Mouse (Mus musculus): ENCODE measurements at regions not wholly inside any gene's neighbourhood (a gene's known extent, or its start where the extent isn't known, plus 50 kb on each side); places are given as distances from the start of the nearest gene placed in this dataset.
"Not testable (repeated sequence)": the region's sequence is repeated elsewhere in the genome, so short reads cannot be mapped to it uniquely, and the experiment has no call there.

DNA sequence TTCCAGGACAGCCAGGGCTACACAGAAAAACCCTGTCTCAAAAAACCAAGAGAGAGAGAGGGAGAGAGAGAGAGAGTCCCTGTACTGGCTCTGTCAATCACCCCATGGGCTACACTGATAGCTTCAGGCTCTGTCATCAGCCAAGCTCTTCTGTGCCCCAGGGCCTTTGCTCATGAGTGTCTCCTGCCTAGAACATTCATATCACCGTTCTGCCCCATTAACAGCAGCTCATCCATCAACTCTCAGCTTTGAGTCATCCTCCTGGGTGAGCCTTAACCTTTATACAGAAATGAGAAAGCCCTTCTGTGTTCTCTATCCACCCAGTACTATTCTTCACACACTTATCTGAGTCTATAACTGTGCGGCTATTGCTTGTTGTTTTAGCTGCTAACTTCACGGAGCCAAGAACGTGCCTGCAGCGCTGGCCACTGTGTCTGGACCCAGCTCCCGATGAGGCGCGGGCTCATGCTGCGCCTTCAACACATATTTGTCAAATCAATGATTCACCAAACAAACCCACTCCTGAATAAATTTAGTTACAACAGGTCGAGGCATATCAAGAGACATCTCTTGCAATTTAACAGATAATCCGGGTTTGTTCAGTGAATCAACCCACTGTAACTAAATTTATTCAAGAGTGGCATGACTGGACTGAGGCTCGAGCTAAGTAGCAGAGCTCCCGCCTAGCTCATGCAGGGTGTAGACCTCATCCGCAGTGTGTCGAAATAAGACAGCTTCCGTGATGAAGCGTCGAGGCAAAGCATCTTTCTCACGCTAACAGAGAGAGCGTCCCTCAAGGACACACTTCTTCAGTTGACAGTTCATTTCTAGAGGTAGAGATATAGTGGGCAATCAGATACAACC, 152.1 kb downstream of the Katnal1 start:
- DNase-seq (ENCODE audit: extremely low spot score, low read depth, low spot score), result no peak

DNA sequence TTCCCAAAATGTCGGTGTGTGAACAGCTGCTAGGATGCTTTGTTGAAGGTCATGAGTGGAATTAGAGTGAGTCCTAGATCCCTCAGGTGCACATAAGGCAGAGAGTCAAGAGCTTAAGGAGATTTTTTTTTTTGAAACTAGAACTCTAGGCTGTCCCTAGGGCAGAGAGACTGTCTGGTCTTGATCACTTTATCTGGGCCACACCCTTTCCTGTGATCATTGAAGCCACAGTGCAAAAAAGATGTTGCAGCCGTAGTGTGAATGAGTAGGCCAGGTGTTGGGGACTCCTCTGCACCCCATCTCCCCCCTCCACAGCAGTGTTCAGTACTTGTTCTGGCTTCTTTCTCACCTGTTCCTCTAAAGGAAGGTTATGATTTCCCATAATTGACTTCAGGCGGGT, 153.9 kb downstream of the Katnal1 start:
- DNase-seq (ENCODE audit: extremely low spot score, low read depth, low spot score), result no peak

GRCm38 (mm10) chr5:148774446-148774845, 154.7 kb downstream of the Katnal1 start:
- no peak for DNase-seq (ENCODE audit: extremely low spot score, low read depth, low spot score)

GRCm38 (mm10) chr5:148769452-148769851, 159.7 kb downstream of the Katnal1 start:
- no peak for DNase-seq (ENCODE audit: extremely low spot score, low read depth, low spot score)

GRCm38 (mm10) chr5:148768346-148768745, 160.8 kb downstream of the Katnal1 start:
- no peak for DNase-seq (ENCODE audit: extremely low spot score, low read depth, low spot score)

DNA sequence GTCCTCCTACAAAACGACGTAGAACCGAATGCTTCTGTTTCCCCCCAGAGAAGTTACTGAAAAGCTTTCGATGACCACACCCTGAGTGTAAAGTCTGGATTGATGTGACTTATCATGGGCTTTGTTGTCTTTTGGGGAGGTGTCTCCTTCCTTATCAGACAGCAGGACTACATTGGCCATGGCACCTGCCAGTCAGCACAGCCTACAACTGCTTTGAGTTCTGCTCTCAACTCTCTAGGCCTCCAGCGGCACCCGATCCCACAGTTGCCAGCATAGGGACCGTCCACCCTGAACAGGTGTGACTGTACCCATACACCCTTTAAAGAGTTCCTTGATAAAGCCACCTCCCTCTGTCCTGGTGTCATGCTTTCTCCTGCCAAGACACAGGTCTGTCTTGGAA, 163.1 kb downstream of the Katnal1 start:
- no peak for DNase-seq (ENCODE audit: extremely low spot score, low read depth, low spot score)

DNA sequence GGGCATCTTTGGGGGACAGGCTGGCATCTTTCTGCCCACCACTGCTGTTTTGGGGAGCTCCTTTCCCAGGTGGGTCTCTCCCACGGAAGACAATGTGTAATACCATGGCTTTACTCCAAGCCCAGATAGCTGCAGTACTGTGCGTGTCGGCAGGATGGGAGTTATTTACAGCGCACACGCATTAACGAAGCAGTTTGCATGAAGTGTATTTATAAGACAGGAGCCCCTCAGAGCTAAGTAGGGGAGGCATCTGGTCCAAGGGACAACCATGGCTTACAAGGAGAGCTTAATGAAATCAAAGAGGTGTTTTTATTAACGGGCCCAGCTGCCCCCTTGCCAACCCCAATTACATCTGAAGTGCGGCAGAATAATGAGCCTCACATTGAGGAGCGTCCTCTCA, 169.0 kb downstream of the Katnal1 start:
- DNase-seq (ENCODE audit: extremely low spot score, low read depth, low spot score), result no peak

GRCm38 (mm10) chr5:148758786-148759185, 170.3 kb downstream of the Katnal1 start:
- DNase-seq (ENCODE audit: extremely low spot score, low read depth, low spot score), result no peak

GRCm38 (mm10) chr5:148757715-148758114, 171.4 kb downstream of the Katnal1 start:
- DNase-seq (ENCODE audit: extremely low spot score, low read depth, low spot score), result no peak

GRCm38 (mm10) chr5:148757236-148757635, 171.9 kb downstream of the Katnal1 start:
- DNase-seq (ENCODE audit: extremely low spot score, low read depth, low spot score), result no peak

DNA sequence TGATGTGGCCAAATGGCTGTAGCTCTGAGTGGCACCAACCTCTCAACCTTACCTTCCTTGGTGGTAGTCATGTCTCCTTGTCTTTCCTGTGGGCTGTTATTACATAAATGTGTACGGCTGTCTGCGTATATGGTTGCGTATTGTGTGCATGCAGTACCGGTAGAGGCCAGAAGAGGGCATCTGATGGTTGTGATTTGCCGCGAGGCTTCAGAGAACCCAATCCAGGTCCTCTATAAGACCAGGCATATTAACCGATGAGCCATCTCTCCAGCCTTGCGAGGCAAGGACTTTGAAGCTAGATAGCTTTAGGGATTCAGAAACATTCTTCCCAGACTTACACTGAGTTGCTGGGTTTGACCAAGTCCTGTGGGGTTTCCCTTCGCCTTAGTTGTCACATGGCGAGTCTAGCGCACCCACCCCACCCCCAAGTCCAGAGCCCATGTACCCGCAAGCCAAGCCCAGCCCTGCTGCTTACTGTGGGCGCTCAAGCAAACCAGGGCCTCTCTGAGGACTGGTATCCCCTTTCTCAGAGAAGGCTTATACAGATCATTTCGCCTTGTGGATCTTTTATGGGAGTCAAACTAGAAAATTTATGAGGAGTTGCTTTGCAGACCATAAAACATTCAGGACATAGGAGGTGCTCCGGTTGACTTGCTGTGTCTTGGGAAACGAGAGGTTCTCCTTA, 172.7 kb downstream of the Katnal1 start:
- no peak for DNase-seq (ENCODE audit: extremely low spot score, low read depth, low spot score)

DNA sequence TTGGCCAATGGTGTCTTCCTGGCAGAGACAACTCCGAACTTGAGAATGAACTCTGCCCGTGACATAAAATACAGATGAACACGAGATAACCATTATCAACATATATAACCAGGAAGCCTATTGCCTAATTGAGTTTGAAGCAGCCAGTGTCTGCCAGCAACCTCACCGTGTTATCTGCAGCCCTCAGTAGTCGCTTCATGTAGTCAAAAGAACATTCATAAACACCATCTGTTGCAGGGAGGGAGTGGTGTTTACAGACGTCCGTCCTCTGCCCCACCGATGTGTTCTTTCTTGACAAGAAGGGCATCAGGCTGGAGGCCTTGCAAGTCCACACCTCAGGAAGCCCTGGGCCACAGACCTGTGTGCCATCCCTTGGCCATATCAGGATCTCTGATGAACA, 173.3 kb downstream of the Katnal1 start:
- no peak for DNase-seq (ENCODE audit: extremely low spot score, low read depth, low spot score)

DNA sequence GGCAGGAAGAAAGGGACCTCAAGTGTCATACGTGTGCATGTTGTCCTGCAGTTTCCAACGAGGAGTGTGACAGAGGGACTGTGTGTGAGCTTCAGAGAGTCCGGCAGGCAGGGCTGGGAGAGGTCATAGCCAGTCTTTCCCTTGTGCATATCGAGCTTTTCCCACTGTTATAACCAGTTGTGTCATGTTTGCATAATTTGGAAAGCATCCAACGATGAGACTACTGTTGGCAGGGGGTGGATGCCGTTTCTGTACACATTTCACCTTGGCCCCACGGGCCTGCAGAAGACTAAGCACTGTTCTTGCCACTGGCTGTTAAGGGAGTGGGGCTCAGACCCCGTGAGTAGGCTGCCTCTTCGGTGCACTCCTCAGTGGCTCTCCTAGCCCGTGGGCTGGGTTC, 174.2 kb downstream of the Katnal1 start:
- DNase-seq (ENCODE audit: extremely low spot score, low read depth, low spot score), result no peak

DNA sequence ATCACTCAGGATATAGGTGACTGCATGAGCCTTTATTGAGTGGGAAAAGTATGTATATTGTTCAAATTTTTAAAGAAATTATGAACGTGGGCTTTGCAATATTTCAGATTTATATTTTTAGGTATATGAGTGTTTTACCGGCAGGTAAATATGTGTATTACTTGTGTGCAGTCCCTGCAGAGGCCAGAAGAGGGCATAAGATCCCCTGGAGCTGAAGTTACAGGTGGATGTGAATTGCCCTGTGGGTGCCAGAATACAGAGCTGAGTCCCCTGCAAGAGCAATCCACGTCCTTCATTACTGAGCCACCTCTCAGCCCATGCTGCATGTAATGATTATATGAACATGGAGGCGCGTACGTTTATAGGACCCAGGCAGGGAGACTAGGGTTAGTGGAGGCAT, 174.8 kb downstream of the Katnal1 start:
- no peak for DNase-seq (ENCODE audit: extremely low spot score, low read depth, low spot score)

- no peak for DNase-seq (ENCODE audit: extremely low spot score, low read depth, low spot score)
These were observed 175.7 kb downstream of the Katnal1 start for GRCm38 (mm10) chr5:148753457-148753856.

- no peak for DNase-seq (ENCODE audit: extremely low spot score, low read depth, low spot score)
These were observed 177.1 kb downstream of the Katnal1 start for GRCm38 (mm10) chr5:148751980-148752379.

DNA sequence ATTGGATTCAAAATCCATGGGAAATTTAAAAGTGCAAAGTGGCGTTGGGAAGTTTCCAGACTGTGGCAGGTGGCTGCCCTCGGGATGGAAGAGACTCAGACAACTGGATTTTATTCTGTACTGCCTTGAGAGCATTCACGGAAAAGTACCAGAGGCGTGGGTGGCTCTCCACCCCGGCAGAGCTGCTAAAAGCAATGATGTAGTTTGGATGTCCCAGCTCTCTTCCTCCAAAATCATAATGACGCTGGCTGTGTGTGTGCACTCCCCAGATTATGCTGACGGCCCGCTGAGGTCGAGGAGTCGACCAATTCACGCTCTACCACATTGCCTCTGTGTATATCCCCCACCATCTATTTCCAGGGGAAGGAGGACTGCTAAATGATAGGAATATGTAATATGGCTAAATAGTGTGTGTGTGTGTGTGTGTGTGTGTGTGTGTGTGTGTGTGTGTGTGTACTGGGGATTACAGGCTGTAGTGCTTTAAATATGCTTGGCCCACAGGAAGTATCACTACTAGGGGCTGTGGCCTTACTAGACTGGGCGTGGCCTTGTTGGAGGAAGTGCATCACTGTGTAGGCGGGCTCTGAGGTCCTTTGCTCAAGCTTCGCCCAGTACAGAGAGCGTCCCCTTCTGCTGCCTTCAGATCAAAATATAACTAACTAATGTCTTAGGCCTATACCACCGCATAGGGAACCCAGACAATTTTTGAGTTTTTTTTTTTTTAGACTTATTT, 179.0 kb downstream of the Katnal1 start:
- no peak for DNase-seq (ENCODE audit: extremely low spot score, low read depth, low spot score)

GRCm38 (mm10) chr5:148747972-148748764, 181.0 kb downstream of the Katnal1 start:
- no peak for DNase-seq (ENCODE audit: extremely low spot score, low read depth, low spot score)

DNA sequence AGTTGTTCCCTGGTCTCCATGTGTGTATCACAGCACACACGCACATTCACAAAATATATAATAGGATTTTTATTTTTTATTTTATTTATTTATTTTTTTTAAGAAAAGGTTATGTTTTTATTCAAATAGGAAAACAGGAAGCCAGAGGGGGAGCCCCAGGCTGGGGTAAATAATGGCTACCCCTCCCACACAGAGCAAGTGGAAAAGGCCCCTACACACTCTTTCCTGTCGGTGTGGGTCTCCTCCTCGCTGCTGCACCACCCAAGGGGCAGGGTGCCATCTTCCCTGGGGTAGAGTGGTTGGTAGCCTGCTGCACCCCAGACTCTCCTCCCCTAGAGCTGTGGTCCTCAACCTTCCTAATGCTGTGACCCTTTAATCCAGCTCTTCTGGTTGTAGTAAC, 181.6 kb downstream of the Katnal1 start:
- DNase-seq (ENCODE audit: extremely low spot score, low read depth, low spot score), result no peak

- not testable (repeated sequence) for DNase-seq (ENCODE audit: extremely low spot score, low read depth, low spot score)
These were observed 182.4 kb downstream of the Katnal1 start for GRCm38 (mm10) chr5:148746726-148747125.
